Mouse (Mus musculus): ENCODE measurements around the gene Nhlrc3.
A peak's percentile ranks its signal among the peaks of the same experiment; 100 is the strongest.

Nhlrc3 gene

DNA sequence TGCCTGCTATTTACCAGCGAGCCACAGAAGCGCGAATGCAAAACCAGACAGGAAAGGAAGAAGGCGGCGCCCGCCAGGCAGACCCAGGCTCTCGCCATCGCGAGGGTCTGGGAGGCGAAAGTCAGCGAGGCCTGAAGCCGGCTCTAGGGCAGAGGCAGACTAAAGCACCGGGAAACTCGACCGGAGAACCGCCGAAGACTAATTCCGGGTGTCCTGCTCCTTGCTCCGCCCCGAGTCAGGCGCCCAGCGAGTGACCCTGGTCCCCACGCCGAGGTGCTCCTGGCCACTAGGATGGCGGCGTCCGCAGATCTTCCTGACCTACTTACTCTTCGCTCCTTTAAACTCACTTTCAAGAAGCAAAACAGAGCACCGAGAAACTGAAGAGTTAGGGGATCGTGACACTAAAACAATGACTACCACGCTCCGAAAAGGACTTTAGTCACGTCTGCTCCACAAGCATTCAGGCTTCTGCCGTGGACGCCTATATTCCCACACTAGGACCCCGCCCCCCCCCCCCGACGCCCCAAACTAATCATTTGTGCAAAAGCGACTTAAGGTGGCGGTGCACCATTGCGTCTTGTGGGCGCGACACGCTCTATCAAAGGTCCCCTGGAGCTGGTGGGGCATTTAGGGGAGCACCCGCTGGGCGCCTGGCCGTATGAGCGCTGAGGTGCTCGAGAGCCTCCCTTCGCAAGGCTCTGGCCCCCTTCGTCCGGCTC, at the start of gene Nhlrc3, which contains the start of gene Proser1:
Nhlrc3 (minus strand) TSS at position 287 of the 719 bp plus-strand sequence.
Proser1 (plus strand) TSS at position 621 of the 719 bp plus-strand sequence.
- DNase-seq: peak; percentile 96

- no peak for DNase-seq
These were observed 39.3 kb upstream of the Nhlrc3 start for GRCm38 (mm10) chr3:53502428-53502827.

DNA sequence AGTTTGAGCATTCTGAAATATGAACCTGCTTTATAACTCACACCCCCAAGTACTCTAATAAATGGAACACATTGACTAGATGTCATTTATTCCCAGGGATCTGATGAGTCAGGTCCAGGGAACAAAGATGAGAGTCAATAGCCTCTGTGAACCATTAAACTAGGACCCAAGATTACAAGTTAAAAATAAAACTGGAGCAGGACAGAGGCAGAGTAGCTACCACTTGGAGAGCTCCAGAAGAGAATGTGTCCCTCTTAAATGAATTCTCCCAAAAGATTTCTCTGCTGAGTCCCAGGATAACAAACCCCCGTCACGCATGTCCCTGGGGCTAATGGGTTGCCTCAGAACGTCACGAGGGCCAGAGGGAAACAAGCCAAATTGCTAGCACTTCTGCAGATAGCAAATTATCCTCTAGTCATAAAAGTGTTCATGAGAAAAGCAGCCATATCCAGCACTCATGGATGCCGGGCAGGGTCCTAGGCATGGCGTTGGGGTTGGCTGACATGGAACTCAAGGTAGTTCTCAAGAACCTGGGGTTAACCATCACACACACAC, 35.3 kb upstream of the Nhlrc3 start:
- DNase-seq: peak; percentile 40 to 55

DNA sequence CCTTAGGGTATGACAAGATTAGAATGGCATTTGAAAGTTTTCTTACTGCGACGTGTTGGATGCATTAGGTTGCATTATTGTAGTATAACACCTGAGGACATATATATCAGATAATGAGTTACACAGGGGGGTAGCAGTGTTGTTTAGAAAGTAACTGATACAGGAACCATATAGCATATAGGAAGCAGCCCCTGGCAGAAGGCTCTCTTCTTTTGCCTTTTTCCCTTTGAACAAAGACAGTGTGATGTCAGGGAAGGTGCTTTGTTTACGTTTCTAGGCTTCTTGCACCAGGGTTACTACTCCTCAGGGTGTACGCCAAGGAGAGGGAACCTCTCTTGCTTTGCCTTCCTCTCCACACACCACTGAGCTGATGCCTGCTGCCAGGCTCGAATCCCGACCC, 25.2 kb upstream of the Nhlrc3 start, which contains the start of gene Stoml3:
Stoml3 (plus strand) TSS at position 301 of the 400 bp plus-strand sequence.
- DNase-seq: no peak

- DNase-seq: no peak
These were observed 24.0 kb upstream of the Nhlrc3 start for GRCm38 (mm10) chr3:53486996-53487576.

DNA sequence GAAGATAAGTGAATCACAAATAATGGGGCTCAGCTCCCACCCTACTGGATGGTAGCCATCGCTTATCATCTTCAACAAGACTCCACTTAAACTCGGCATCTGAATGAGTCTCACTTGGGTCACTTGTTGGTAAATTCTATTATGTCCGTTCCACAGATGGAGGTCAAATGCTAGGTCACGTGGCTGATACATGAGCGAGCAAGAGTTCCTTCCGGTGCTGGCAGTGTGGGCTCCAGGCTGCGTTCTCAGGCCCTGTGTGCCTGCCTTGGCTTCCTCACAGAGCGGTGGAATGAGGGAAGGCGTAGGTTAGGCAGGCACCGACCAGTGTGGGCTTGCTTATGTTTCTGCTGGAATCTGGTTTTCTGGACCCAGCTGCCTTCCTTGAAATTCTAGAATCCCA, 23.4 kb upstream of the Nhlrc3 start:
- no peak for DNase-seq

- no peak for DNase-seq
These were observed 20.4 kb upstream of the Nhlrc3 start for GRCm38 (mm10) chr3:53483414-53484059.

GRCm38 (mm10) chr3:53478419-53479046, 15.4 kb upstream of the Nhlrc3 start:
- no peak for DNase-seq

DNA sequence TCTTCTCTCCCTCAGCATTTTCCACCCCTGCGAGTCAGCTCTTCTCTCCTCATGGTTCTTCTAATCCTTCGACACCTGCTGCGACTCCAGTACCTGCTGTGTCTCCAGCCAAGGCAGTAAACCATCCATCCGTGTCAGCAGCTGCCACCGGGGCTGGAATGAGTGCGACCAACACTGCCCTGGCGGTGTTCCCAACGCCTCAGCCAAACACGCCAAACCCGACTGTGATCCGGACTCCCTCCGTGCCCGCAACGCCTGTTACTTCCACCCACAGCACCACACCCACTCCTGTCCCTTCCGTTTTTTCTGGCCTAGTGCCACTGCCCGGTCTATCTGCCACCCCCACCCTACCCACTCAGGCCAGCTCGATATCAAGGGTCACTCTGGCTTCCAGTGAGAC, 14.3 kb upstream of the Nhlrc3 start:
- DNase-seq: peak; percentile 82 to 83

- peak in 1 of 2 experiments; percentile 60 for DNase-seq
These were observed 12.8 kb upstream of the Nhlrc3 start for GRCm38 (mm10) chr3:53475889-53476288.

GRCm38 (mm10) chr3:53474179-53474578, 11.0 kb upstream of the Nhlrc3 start:
- DNase-seq: no peak

DNA sequence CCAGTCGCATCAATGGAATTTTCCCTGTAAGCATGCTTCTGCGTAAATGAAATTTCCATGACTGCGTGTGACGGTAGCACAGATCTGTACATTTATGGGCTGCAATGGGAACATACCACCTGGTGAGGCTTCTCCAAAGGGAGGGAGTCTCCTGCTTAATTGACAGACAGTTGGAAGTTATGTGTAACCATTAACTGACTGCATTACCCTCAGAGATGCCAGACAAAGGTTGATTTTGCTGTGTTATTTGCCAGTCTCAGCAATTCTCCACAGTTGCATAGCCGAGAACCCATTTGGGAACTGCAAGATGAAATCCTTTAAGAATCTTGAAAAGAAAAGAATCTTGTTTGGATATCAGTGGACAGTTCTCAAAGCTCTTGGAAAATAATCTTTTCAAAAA, 8.9 kb upstream of the Nhlrc3 start:
- DNase-seq: peak in 1 of 2 experiments; percentile 42

GRCm38 (mm10) chr3:53469650-53470049, 6.5 kb upstream of the Nhlrc3 start:
- DNase-seq: peak; percentile 43

DNA sequence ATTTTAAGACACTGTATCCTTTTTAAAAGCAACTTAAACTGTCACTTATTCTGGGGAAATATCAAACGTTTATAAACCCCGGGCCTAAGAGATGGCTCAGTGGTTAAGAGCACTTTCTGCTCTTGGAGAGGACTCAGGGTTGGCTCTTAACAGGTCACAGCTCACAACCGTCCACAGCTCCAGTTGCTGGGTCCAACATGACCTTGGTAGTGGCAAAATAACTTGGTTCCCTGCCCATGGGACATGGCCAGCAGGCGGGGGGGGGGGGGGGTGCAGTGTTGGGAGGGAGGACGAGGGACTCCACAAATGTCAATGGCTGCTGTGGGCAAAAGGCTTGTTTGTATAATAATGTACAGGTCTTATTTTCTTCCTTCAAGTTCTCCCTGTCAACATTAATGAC, 4.2 kb upstream of the Nhlrc3 start:
- no peak for DNase-seq

GRCm38 (mm10) chr3:53466481-53466880, 3.3 kb upstream of the Nhlrc3 start:
- no peak for DNase-seq

GRCm38 (mm10) chr3:53465330-53465729, 2.2 kb upstream of the Nhlrc3 start:
- DNase-seq: no peak

GRCm38 (mm10) chr3:53464146-53464698, 1.1 kb upstream of the Nhlrc3 start:
- no peak for DNase-seq

DNA sequence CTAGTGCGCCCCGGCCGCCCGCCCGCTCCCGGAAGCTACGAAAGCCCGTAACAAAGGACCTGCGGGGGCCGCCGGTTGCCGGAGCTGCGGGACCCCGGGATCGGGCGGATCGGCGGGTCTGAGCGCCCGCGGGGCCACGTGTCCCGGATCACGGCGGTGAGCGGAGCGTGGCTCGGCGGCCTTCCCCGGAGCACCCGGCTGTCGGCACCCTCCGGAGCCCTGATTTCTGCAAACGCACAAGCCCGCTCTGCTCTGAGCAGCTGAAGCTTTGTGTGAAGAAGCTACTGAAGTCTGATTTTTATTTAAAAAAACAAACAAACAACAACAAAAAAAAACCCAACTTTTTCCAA, 608 bp upstream of the Nhlrc3 start:
- no peak for DNase-seq

DNA sequence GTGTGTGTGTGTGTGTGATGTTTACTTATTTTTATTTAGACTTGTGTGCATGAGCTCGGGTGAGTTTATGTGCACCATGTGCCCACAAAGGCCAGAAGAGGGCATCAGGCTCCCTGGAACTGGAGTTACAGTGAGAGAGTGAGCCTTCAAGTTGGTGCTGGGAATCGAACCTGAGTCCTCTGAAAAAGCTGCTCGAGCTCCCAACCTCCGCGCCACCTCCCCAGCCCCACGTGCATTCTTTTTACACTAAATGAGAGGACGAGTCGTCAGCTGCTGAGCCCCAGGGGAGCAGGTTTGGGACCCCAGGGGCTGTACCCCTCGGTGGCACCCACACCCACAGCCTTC, 459 bp downstream of the Nhlrc3 start:
- DNase-seq: no peak

DNA sequence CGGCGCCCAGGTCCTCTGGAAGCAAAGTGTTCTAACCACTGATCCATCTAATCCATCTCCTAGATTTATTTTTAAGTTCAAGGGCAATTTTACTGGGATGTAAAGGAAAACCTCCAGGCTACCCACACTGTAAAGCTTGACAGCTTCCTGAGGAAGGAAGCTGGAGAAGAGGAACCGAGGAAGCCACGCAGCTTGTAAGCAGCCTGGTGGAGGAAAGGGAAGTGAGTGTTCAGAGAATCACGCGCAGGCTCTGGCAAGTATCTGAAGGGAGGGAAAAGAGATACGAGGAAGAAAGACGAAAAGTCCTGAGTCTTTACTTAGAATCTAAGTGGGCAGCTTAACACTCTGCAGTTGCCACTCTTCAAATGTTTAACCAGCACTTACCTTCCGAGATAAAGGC, 3.0 kb downstream of the Nhlrc3 start:
- DNase-seq: no peak

DNA sequence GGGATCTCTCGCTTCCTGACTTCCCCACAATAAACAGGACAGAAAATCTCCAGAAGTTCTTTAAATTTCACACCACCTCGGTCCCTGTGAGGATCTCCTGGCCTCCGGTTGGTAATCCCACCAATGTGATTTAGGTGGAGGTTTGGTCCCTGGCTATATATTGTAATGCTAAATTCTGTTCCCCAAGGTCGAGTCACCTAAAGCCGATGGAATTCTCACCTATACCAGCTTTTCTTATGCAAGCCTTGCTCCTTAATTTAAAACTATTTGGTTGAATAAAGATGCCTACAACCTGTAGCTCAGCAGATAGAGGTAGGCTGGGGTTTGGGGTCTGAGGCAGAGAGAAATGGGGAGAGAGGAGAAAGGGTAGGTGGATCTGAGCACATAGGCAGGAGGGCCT, 5.4 kb downstream of the Nhlrc3 start:
- DNase-seq: no peak

- no peak for DNase-seq
These were observed 8.1 kb downstream of the Nhlrc3 start for GRCm38 (mm10) chr3:53454984-53455383.

DNA sequence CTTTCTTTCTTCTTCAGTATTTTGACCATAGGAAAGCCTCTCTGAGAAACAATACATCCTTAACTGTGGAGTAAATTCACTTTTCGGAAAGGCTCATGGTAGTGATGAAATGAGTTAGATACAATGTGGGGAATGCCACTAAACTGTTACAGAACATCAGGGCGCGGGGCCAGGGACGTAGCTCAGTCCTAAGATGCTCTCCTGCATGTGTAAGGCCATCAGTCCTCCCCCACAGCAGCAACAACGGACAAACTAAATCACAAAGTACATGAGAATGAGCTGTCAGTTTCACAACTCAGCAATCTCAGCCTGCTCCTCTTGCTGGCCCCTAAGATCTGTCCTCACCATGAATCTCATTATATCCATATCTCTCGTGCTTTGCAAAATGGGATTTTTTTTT, 8.6 kb downstream of the Nhlrc3 start:
- no peak for DNase-seq
